Mouse (Mus musculus) forebrain, embryonic 13.5 days (tissue): ENCODE measurements around the gene Gm17324. TPM values are rescaled to one million over a fixed set of nuclear protein-coding genes. Genes with fewer than 3 reads are reported as not detected.
"Not testable (repeated sequence)": the region's sequence is repeated elsewhere in the genome, so short reads cannot be mapped to it uniquely, and the experiment has no call there.

Experiments used
- ATAC-seq: fragments of 200-750 bp; cut with Nextera tagmentation; 2 replicates; pipeline ENCODE4 v1.8.0; 2017
- H3K27ac ChIP-seq: fragments of 300-500 bp; sonication (generic); 2 replicates; pipeline ENCODE4 v1.5.1; 2015; ENCODE audit warnings: inconsistent platforms, mild to moderate bottlenecking, moderate library complexity
- H3K27me3 ChIP-seq: fragments of 300-500 bp; sonication (generic); 2 replicates; pipeline ENCODE4 v1.6.1; 2015; ENCODE audit warnings: mild to moderate bottlenecking, inconsistent platforms
- H3K36me3 ChIP-seq: fragments of 300-500 bp; sonication (generic); 2 replicates; pipeline ENCODE4 v1.6.1; 2015; ENCODE audit warnings: mild to moderate bottlenecking, inconsistent platforms; ENCODE audit not compliant: poor library complexity, severe bottlenecking
- H3K4me1 ChIP-seq: fragments of 300-500 bp; sonication (generic); 2 replicates; pipeline ENCODE4 v1.6.1; 2015; ENCODE audit warnings: inconsistent platforms
- H3K4me2 ChIP-seq: fragments of 300-500 bp; sonication (generic); 2 replicates; pipeline ENCODE4 v1.6.1; 2015; ENCODE audit warnings: inconsistent platforms, mild to moderate bottlenecking, moderate library complexity
- H3K4me3 ChIP-seq: fragments of 300-500 bp; sonication (generic); 2 replicates; pipeline ENCODE4 v1.5.1; 2015; ENCODE audit warnings: mild to moderate bottlenecking, inconsistent platforms
- H3K9ac ChIP-seq: fragments of 300-500 bp; sonication (generic); 2 replicates; pipeline ENCODE4 v1.6.1; 2015; ENCODE audit warnings: mild to moderate bottlenecking, inconsistent platforms
- H3K9me3 ChIP-seq: fragments of 300-500 bp; sonication (generic); replicated peaks from 2 replicates; pipeline ENCODE4 v1.6.1; 2016; ENCODE audit warnings: inconsistent platforms
- WGBS: fragments of 180-500 bp; shearing (Covaris S2); methylation state at CpG from one replicate; pipeline ENCODE4 v1.1.7; 2015; 5-methylcytosine and 5-hydroxymethylcytosine counted together
- polyA plus RNA-seq: library from polyadenylated mRNA; unstranded; fragments of >200 nt; fragmentation: Nextera tagmentation; extraction: Ambion mirVana; gene quantifications from 2 replicates; pipeline ENCODE4 v1.2.1, GENCODE M21; 2015

The Gm17324 gene
- polyA plus RNA-seq, 1 experiment from 2014 or later = 0.65 TPM

GRCm38 (mm10) chr9:78479308-78479707 lies 30.7 kb upstream of the Gm17324 start:
- WGBS = 25% methylated on average over 8 of the region's 8 CpGs

GRCm38 (mm10) chr9:78478009-78478605 lies 29.5 kb upstream of the Gm17324 start:
- Histone ChIP-seq H3K4me1 (peaks cover 28% of the 10 kb centered on the region), H3K9ac (0 out of 2 replicates have a peak overlapping the region, but pooled peaks have one; percentile 36), H3K36me3 (peaks cover 53% of the 10 kb centered on the region), H3K4me3 (peak overlapping the region; percentile 1; the same call in 1 of the 2 replicates), H3K4me2 (peak overlapping the region; percentile 31)
- H3K9me3 ChIP-seq, ATAC-seq, H3K27me3 ChIP-seq, H3K27ac ChIP-seq: not testable (repeated sequence)
- 44% methylated on average over 1 of the region's 1 CpGs for WGBS

More at GRCm38 (mm10) chr9:78479308-78479707, 30.7 kb upstream of the Gm17324 start:
- H3K27ac ChIP-seq, ATAC-seq, H3K27me3 ChIP-seq, H3K9me3 ChIP-seq: not testable (repeated sequence)
- H3K4me2 ChIP-seq = peak overlapping the region; percentile 78
- H3K4me3 ChIP-seq = peak overlapping the region; percentile 99
- peaks cover 41% of the 10 kb centered on the region for H3K36me3 ChIP-seq
- H3K9ac ChIP-seq = peak overlapping the region; percentile 55
- H3K4me1 ChIP-seq = peaks cover 33% of the 10 kb centered on the region

- no peak overlapping the region for H3K4me3 ChIP-seq
- H3K27ac ChIP-seq = no peak overlapping the region
- no peak for ATAC-seq
- H3K9ac ChIP-seq = no peak overlapping the region
- H3K4me2 ChIP-seq = peak overlapping the region; percentile 10; the same call in 1 of the 2 replicates
- peaks cover 62% of the 10 kb centered on the region for H3K36me3 ChIP-seq
- WGBS = 4% methylated on average over 5 of the region's 5 CpGs
- H3K9me3 ChIP-seq = no peaks in the 10 kb centered on the region
- no peaks in the 10 kb centered on the region for H3K27me3 ChIP-seq
- peaks cover 22% of the 10 kb centered on the region for H3K4me1 ChIP-seq
Observed at GRCm38 (mm10) chr9:78477021-78477551, 28.5 kb upstream of the Gm17324 start.

GRCm38 (mm10) chr9:78476531-78477020 lies 28.0 kb upstream of the Gm17324 start:
- no peak for ATAC-seq
- Histone ChIP-seq H3K36me3 (peaks cover 63% of the 10 kb centered on the region), H3K9ac (no peak overlapping the region), H3K9me3 (no peaks in the 10 kb centered on the region), H3K4me1 (peaks cover 22% of the 10 kb centered on the region), H3K27me3 (no peaks in the 10 kb centered on the region), H3K27ac (0 out of 2 replicates have a peak overlapping the region, but pooled peaks have one; percentile 7), H3K4me3 (no peak overlapping the region), H3K4me2 (no peak overlapping the region)
- WGBS = 14% methylated on average over 1 of the region's 1 CpGs

- 0 out of 2 replicates have a peak, but pooled peaks have one; percentile 19 for ATAC-seq
- H3K9me3 ChIP-seq = no peaks in the 10 kb centered on the region
- H3K36me3 ChIP-seq = peaks cover 67% of the 10 kb centered on the region
Observed at GRCm38 (mm10) chr9:78475873-78476272, 27.3 kb upstream of the Gm17324 start.

GRCm38 (mm10) chr9:78475383-78475780 lies 26.8 kb upstream of the Gm17324 start:
- no peak overlapping the region for H3K4me2 ChIP-seq
- H3K36me3 ChIP-seq = peaks cover 72% of the 10 kb centered on the region
- H3K27ac ChIP-seq = no peak overlapping the region
- no peak overlapping the region for H3K9ac ChIP-seq
- H3K4me3 ChIP-seq = no peak overlapping the region
- 93% methylated on average over 2 of the region's 2 CpGs for WGBS
- peaks cover 22% of the 10 kb centered on the region for H3K4me1 ChIP-seq
- H3K9me3 ChIP-seq = no peaks in the 10 kb centered on the region
- ATAC-seq = no peak
- H3K27me3 ChIP-seq = no peaks in the 10 kb centered on the region

More at GRCm38 (mm10) chr9:78475873-78476272, 27.3 kb upstream of the Gm17324 start:
- Histone ChIP-seq H3K27ac (no peak overlapping the region), H3K27me3 (no peaks in the 10 kb centered on the region), H3K9ac (no peak overlapping the region), H3K4me2 (no peak overlapping the region), H3K4me1 (peaks cover 22% of the 10 kb centered on the region), H3K4me3 (no peak overlapping the region)
- 83% methylated on average over 4 of the region's 4 CpGs for WGBS

GRCm38 (mm10) chr9:78474771-78475382 lies 26.3 kb upstream of the Gm17324 start:
- Histone ChIP-seq H3K4me1 (peaks cover 18% of the 10 kb centered on the region), H3K4me3 (no peak overlapping the region), H3K27ac (no peak overlapping the region), H3K9ac (no peak overlapping the region), H3K9me3 (no peaks in the 10 kb centered on the region), H3K4me2 (no peak overlapping the region), H3K36me3 (peaks cover 76% of the 10 kb centered on the region), H3K27me3 (no peaks in the 10 kb centered on the region)
- no peak for ATAC-seq
- whole genome bisulfite sequencing = 88% methylated on average over 5 of the region's 5 CpGs

GRCm38 (mm10) chr9:78474270-78474669 lies 25.7 kb upstream of the Gm17324 start:
- Histone ChIP-seq H3K4me3 (no peak overlapping the region), H3K36me3 (peaks cover 75% of the 10 kb centered on the region), H3K9me3 (no peaks in the 10 kb centered on the region), H3K27ac (no peak overlapping the region), H3K9ac (no peak overlapping the region), H3K27me3 (no peaks in the 10 kb centered on the region), H3K4me2 (no peak overlapping the region), H3K4me1 (peaks cover 13% of the 10 kb centered on the region)
- ATAC-seq = no peak
- 82% methylated on average over 2 of the region's 2 CpGs for WGBS

GRCm38 (mm10) chr9:78473588-78473987 lies 25.0 kb upstream of the Gm17324 start:
- Histone ChIP-seq H3K36me3 (peaks cover 75% of the 10 kb centered on the region), H3K9ac (peak overlapping the region; percentile 1; the same call in 1 of the 2 replicates), H3K4me1 (peaks cover 6% of the 10 kb centered on the region), H3K9me3 (no peaks in the 10 kb centered on the region), H3K4me2 (no peak overlapping the region), H3K27me3 (no peaks in the 10 kb centered on the region), H3K4me3 (no peak overlapping the region), H3K27ac (peak overlapping the region; percentile 10; the same call in 1 of the 2 replicates)
- no peak for ATAC-seq
- 84% methylated on average over 8 of the region's 8 CpGs for WGBS

- Histone ChIP-seq H3K4me2 (no peak overlapping the region), H3K27ac (no peak overlapping the region), H3K4me1 (no peaks in the 10 kb centered on the region), H3K27me3 (no peaks in the 10 kb centered on the region), H3K9me3 (no peaks in the 10 kb centered on the region), H3K4me3 (no peak overlapping the region), H3K9ac (no peak overlapping the region), H3K36me3 (peaks cover 87% of the 10 kb centered on the region)
- 91% methylated on average over 3 of the region's 3 CpGs for WGBS
- no peak for ATAC-seq
Observed at GRCm38 (mm10) chr9:78465725-78466124, 17.1 kb upstream of the Gm17324 start.

- ATAC-seq = no peak
- Histone ChIP-seq H3K27ac (no peak overlapping the region), H3K4me1 (no peaks in the 10 kb centered on the region), H3K9me3 (no peaks in the 10 kb centered on the region), H3K36me3 (peaks cover 86% of the 10 kb centered on the region), H3K4me2 (no peak overlapping the region), H3K9ac (no peak overlapping the region), H3K4me3 (no peak overlapping the region), H3K27me3 (no peaks in the 10 kb centered on the region)
- WGBS = 97% methylated on average over 4 of the region's 4 CpGs
Observed at GRCm38 (mm10) chr9:78463337-78463736, 14.8 kb upstream of the Gm17324 start.

- ATAC-seq = no peak
- Histone ChIP-seq H3K27me3 (no peaks in the 10 kb centered on the region), H3K9me3 (no peaks in the 10 kb centered on the region), H3K27ac (no peak overlapping the region), H3K4me3 (no peak overlapping the region), H3K9ac (no peak overlapping the region), H3K36me3 (peaks cover 65% of the 10 kb centered on the region), H3K4me2 (no peak overlapping the region), H3K4me1 (no peaks in the 10 kb centered on the region)
- 95% methylated on average over 8 of the region's 8 CpGs for WGBS
Observed at GRCm38 (mm10) chr9:78457026-78457425, 8.4 kb upstream of the Gm17324 start.
